Mouse (Mus musculus): ENCODE results near the gene Il13.
A peak's percentile ranks its signal among the peaks of the same experiment; 100 is the strongest.

Il13 gene

DNA sequence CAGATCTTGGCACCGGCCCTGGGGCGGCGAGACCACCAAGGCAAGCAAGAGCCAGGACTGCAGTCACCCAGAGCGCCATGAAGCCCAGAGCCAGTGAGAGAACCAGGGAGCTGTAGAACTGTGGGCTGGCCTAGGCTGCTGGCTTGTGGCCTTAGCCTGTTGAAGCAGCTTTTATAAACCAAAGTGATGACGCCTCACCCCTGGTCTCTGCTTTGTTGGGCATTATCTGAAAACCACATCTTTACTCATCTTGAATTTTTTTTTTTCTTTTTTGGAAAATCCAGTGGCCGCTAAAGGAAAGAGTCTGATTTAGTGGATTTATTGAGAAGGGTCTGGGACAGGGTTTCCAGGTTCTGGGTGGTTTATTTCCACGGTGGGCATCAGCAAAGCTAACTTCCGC, at the start of gene Il13:
Gene Il13 (minus strand): TSS at position 147 of the 400 bp plus-strand sequence.
- no peak for DNase-seq (ENCODE audit: low spot score in 2 of 2)

DNA sequence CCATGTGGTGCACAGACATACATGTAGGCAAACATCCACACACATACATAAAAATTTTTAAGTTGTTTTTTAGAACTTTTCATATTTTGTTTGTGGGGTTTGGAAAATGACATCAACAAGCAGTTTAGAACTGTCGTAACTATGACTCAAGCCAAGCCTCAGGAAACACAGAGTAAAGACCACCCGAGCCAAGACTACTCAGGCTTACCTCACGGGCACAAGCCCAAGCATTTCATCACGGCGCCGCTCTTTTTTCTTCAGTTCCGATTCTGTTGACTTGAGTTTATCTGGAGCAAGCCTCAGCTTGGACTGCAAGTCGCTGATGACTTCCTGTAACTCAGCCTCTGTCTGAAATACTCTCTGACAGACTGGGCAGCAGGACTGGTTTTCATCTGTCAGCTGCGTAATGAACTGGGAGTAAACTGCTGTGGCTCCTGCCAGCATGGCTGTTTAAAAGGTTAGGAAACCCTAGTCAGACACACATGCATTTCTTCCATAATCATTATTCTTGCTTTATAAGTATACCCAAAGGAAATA, 48.6 kb upstream of the Il13 start:
- DNase-seq (ENCODE audit: low spot score in 2 of 2): no peak

- DNase-seq (ENCODE audit: low spot score in 2 of 2): no peak
Observed at GRCm38 (mm10) chr11:53682170-53682569, 47.7 kb upstream of the Il13 start.

GRCm38 (mm10) chr11:53681686-53682085, 47.2 kb upstream of the Il13 start:
- DNase-seq (ENCODE audit: low spot score in 2 of 2): no peak

DNA sequence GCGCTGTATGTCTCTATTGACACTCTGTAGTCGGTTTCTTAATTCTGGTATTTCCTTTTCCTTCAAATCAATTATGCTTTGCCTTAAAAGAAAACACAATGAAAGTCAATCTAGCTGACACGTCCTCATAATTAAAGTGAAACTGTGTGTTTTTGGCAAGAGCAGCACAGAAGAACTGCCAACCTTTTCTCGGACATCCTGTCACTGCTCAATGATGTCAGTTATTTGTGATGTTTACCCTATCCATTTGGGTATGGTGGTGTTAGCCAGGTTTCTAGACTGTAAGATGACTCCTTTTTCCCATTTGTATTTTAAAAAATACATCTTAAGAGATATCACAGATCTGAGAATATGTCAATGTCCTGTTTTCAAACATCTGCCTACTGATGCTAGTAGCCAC, 45.6 kb upstream of the Il13 start:
- DNase-seq (ENCODE audit: low spot score in 2 of 2): no peak

DNA sequence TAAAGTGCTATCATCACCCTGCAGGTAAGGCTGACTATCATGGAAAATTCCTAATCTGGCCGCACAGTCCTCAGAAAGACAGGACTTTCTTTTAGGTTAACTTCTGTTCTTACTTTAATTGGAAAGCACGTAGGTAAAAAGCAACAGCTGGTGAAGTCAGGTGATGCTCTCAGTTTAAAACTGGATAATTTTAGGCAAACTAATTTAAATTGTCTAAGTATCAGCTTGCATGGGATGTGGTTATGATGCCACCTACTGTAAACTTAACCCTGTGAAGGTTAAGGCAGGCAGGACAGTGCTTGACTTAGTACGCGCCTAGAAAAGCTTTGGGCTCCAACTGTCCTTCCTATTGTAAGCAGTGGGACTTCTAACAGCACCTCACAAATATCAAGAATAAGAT, 36.9 kb upstream of the Il13 start:
- no peak for DNase-seq (ENCODE audit: low spot score in 2 of 2)

- DNase-seq (ENCODE audit: low spot score in 2 of 2): no peak
Observed at GRCm38 (mm10) chr11:53664091-53664490, 29.6 kb upstream of the Il13 start.

- DNase-seq (ENCODE audit: low spot score in 2 of 2): no peak
Observed at GRCm38 (mm10) chr11:53662794-53663674, 28.5 kb upstream of the Il13 start.

DNA sequence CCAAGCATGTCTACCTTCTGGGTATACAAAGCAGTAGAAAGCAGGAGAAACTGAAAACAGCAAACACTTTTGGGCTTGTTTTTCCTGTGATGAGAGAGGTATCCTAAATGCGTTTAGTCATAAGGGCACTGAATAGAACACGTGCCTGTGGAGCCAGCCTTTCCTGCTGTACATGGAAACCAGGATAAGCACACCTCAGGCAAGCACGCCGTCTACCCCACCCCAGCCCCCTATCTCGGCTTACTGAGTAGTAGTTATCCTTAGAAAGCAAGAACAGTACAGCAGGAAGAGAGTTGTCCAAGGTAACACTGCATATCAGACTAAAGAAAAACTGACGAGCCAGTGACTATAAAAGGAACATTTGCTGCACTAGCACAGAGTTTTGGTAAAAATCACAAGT, 23.3 kb upstream of the Il13 start:
- DNase-seq (ENCODE audit: low spot score in 2 of 2): no peak

DNA sequence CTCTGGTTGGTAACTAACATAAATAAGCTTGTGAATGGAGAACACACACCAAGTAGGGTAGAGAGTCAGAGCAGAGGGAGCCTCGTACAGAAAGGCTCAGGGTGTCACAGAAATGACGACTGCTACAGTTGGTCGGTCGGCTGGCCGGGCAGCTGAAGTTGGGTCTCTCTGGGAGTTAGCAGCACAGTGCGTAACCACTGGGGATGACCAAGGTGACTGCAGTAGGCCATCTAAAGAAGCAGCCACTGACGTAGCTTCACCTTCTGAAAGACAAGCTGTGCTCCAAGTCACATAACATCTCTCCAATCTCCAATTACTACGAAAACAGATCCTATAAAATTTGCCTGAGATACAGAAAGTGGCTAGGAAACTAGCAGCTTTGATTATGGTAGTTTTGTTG, 22.9 kb upstream of the Il13 start:
- no peak for DNase-seq (ENCODE audit: low spot score in 2 of 2)

DNA sequence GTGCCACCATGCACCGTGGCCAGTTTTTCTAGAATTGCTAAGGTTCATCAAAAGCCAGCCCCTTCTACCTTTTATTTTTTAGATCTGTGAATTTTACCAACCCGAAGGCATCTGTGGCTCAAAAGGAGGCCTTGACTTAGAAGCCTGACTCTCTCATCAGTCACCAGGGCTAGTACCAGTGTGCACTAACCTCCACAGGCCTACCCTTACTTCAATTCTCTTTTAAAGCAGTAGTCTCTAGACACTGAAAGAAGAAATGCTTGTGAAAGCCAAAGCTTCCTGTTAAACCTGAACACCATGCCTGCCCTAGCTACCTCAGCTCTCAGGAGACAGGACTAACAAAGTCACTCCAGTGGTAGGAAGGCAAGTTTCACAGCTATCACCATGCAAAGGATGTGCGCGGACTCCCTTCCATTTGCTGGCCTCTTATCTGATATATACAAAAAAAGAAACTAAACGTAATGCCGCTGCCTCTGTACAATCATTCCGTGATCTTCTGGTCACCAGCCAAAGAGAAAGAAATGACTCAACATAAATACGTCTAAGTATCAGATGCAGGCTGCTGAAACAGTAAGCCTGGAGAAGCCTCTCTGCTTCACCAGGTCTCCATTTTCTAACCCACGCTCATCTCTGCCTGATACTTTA, 22.2 kb upstream of the Il13 start:
- peak in 1 of 2 experiments; percentile 4 for DNase-seq (ENCODE audit: low spot score in 2 of 2)

DNA sequence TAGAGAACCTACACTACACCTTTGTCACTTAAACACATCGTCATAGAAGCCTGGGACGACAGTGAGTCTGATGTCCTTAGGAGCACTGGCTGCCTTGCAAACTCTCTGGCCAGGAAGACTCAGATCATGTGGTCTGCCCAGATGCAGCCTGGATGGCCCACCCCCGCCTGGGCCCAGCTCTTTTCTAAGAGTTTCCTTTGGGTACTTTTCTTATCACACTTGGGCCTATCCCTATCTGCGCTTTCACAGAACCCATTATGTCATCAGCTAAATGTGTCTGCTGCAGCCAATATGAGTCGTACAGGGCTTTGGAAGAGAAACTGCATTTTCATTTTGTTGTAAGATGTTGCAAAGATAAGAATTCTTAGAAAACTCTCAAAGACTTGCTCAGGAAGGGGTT, 20.5 kb upstream of the Il13 start:
- DNase-seq (ENCODE audit: low spot score in 2 of 2): peak; percentile 8 to 9

GRCm38 (mm10) chr11:53652427-53652826, 17.9 kb upstream of the Il13 start:
- DNase-seq (ENCODE audit: low spot score in 2 of 2): no peak

DNA sequence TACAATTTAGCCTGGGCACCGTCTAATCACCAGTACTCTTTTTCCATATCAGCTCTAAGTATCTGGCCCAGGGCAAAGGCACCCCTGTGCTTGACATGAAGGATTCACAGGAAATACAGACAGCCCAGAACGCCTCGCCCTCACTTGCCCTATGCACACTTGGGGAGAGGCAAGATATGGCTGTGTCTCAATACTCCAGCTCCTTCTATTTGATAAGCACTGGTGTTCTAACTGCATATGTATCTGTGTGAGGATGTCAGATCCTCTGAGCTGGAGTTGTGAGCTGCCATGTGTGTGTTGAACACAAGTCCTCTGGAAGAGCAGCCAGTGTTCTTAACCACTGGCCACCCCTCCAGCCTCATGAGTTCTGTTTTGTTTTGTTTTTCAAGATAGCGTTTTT, 16.9 kb upstream of the Il13 start:
- DNase-seq (ENCODE audit: low spot score in 2 of 2): no peak

GRCm38 (mm10) chr11:53644017-53644416, 9.5 kb upstream of the Il13 start:
- DNase-seq (ENCODE audit: low spot score in 2 of 2): no peak

GRCm38 (mm10) chr11:53642744-53643279, 8.3 kb upstream of the Il13 start:
- no peak for DNase-seq (ENCODE audit: low spot score in 2 of 2)

GRCm38 (mm10) chr11:53637803-53638260, 3.3 kb upstream of the Il13 start:
- no peak for DNase-seq (ENCODE audit: low spot score in 2 of 2)

GRCm38 (mm10) chr11:53637046-53637802, 2.7 kb upstream of the Il13 start:
- no peak for DNase-seq (ENCODE audit: low spot score in 2 of 2)

GRCm38 (mm10) chr11:53636183-53636646, 1.7 kb upstream of the Il13 start:
- DNase-seq (ENCODE audit: low spot score in 2 of 2): no peak

DNA sequence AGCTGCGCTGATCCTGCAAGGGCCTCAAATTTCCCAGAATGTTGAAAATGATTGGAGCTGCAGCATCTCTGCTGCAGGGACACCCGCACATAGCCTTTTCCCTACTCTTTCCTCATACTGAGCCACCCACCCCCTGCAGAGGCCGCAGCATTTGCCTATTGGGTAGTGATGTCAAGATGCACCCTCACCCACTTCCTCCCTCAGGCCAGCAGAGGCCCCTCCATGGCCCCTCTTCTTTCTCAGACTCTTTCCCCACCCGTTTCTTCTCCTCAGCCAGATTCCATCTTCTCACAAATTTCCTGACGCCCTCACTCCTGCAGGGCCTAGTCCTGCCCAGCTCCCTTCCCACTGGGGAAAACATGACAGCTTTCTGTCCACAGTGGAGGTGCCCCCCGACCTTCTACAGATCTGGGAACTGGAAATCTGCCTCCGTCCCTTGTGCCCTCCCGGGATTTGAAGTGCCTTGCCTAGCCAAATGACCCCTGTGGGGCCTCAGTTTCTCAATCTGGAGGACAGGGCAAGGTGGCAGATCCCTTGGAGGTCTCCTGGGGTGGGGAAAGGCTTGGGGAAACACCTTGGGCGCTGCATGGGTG, 1.2 kb upstream of the Il13 start:
- no peak for DNase-seq (ENCODE audit: low spot score in 2 of 2)

DNA sequence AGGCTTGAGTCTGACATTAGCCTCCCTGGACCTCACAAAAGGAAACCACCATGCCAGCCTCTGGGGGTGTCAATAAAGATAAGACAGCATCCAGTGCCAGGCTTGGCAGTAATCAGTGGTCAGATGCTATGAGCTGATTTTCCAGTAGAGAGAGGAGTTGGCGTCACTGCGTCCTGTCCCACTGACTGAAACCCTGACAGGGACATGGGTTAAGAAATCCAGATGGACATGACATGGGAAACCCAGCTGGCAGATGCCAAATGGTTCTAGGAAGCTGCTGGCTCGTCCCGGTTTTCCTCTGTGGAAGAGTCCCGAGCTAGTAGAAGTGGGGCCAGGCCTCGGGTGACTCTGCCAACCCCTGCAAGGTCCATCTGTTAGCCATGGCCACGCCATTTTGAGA, 858 bp downstream of the Il13 start:
- DNase-seq (ENCODE audit: low spot score in 2 of 2): no peak

Measured in spleen, postnatal 36 days (tissue).